ENCODE assay signal across 16 mouse cellular contexts in genomic region chr14:32037661-32038252, GRCm38 (mm10). TPM values are rescaled to one million over a fixed set of nuclear protein-coding genes. Genes with fewer than 3 reads are reported as not detected.
DNase-seq lines count a peak whose midpoint lies in the region; ATAC-seq and TF ChIP-seq lines count a peak whose summit lies in the region.
"Had no signal": no experiment of that assay in that cellular context is flagged by ENCODE, and none has a peak within 500 bp of the region (broad histone marks: within the 10 kb centered on the region; RNA-seq: fewer than 3 reads in every experiment).

No protein-coding gene starts in this region.

- peak; percentile 26 to 72; a peak in 2 of 4 replicates for TF ChIP-seq EP300 in MEL (IDR thresholded peaks at IDR 0.05; ENCODE audit: low read depth in 1 of 2, low read length in 2 of 2)

- intact Hi-C loops in heart, postnatal 36 days (cut with DNase I), result no loop called here

- TF ChIP-seq POLR2A in MEL (IDR thresholded peaks at IDR 0.05; ENCODE audit: control insufficient read depth in 1 of 2, insufficient read depth in 1 of 2, low read depth in 1 of 2, low read length in 2 of 2, poor library complexity in 1 of 2), result no peak

- no peak for TF ChIP-seq CTCF in MEL (IDR thresholded peaks at IDR 0.05 in 2 of 3, conservative IDR thresholded peaks at IDR 0.05 in 1 of 3; ENCODE audit: control insufficient read depth in 1 of 3, insufficient read depth in 1 of 3, low read depth in 2 of 3, low read length in 3 of 3, poor library complexity in 1 of 3, severe bottlenecking in 1 of 3)

- peak; percentile 83 for DNase-seq in heart, embryonic 10.5 days (ENCODE audit: low spot score)
- no peak for DNase-seq in heart, postnatal 36 days
- peak; percentile 55 for DNase-seq in MEL (ENCODE audit: low read depth, low spot score)
- DNase-seq in c-Kit-positive CD71-positive TER-119-positive erythroid progenitor cells, embryonic 14.5 days (ENCODE audit: low spot score), result peak; percentile 64
- DNase-seq in liver, embryonic 13.5 days, result peak; percentile 11
- no peak for DNase-seq in spleen, postnatal 36 days (ENCODE audit: low spot score in 2 of 2)
- DNase-seq in neural tube, embryonic 10.5 days (ENCODE audit: extremely low spot score, low spot score), result no peak
- DNase-seq in kidney, postnatal 36 days, result no peak
- DNase-seq: cerebellum, adult 9-10 months; kidney, postnatal 4 days; layer of hippocampus, postnatal 36 days had no signal

- no peaks in the 10 kb centered on the region for H3K27me3 ChIP-seq in heart, embryonic 10.5 days (ENCODE audit: insufficient read depth, poor library complexity, severe bottlenecking)
- H3K27me3 ChIP-seq in MEL (ENCODE audit: control insufficient read depth in 1 of 2, insufficient read depth in 2 of 2, low read length in 2 of 2), result no peaks in the 10 kb centered on the region
- H3K27me3 ChIP-seq in liver, embryonic 13.5 days, result no peaks in the 10 kb centered on the region
- H3K27me3 ChIP-seq: hindbrain, embryonic 12.5 days; limb, embryonic 13.5 days; midbrain, embryonic 15.5 days; neural tube, embryonic 12.5 days had no signal

- TF ChIP-seq RAD21 in MEL (IDR thresholded peaks at IDR 0.05; ENCODE audit: low read depth, low read length), result no peak

- no peaks in the 10 kb centered on the region for H3K9me3 ChIP-seq in heart, embryonic 10.5 days
- no peaks in the 10 kb centered on the region for H3K9me3 ChIP-seq in MEL (replicated peaks; ENCODE audit: insufficient read depth, low read length)
- H3K9me3 ChIP-seq in liver, embryonic 13.5 days (replicated peaks), result no peaks in the 10 kb centered on the region
- H3K9me3 ChIP-seq: limb, embryonic 13.5 days; midbrain, embryonic 15.5 days; neural tube, embryonic 12.5 days had no signal

- 77% methylated on average over 8 of the region's 8 CpGs for WGBS in heart, embryonic 10.5 days
- WGBS in liver, embryonic 13.5 days (ENCODE audit: insufficient replicate concordance), result 57% methylated on average over 8 of the region's 8 CpGs

- H3K79me2 ChIP-seq in MEL (ENCODE audit: control insufficient read depth, insufficient read depth, low read length, poor library complexity), result no peaks in the 10 kb centered on the region

- H3K4me1 ChIP-seq in heart, embryonic 10.5 days, result peaks cover 22% of the 10 kb centered on the region
- H3K4me1 ChIP-seq in MEL (ENCODE audit: control insufficient read depth in 1 of 2, insufficient read depth in 2 of 2, low read length in 2 of 2), result peaks cover 0 to 11% of the 10 kb centered on the region in 2 experiments; a peak in 2 of 4 replicates
- peaks cover 39% of the 10 kb centered on the region for H3K4me1 ChIP-seq in liver, embryonic 13.5 days (replicated peaks)
- H3K4me1 ChIP-seq: hindbrain, embryonic 12.5 days; limb, embryonic 13.5 days; midbrain, embryonic 15.5 days; neural tube, embryonic 12.5 days had no signal

- H3K4me3 ChIP-seq in heart, embryonic 10.5 days, result no peak overlapping the region
- no peak overlapping the region for H3K4me3 ChIP-seq in MEL (ENCODE audit: control insufficient read depth in 1 of 2, insufficient read depth in 1 of 2, low read depth in 2 of 2, low read length in 2 of 2)
- no peak overlapping the region for H3K4me3 ChIP-seq in liver, embryonic 13.5 days (replicated peaks)
- H3K4me3 ChIP-seq: hindbrain, embryonic 12.5 days; limb, embryonic 13.5 days; midbrain, embryonic 15.5 days; neural tube, embryonic 12.5 days had no signal

- ATAC-seq in liver, embryonic 13.5 days (ENCODE audit: low read depth), result peak; percentile 95
- ATAC-seq: intestine, embryonic 16.5 days; midbrain, embryonic 15.5 days had no signal

- no peak overlapping the region for H3K9ac ChIP-seq in MEL (ENCODE audit: control insufficient read depth, low read depth, low read length, poor library complexity, severe bottlenecking)
- peak overlapping the region; percentile 46; the same call in 1 of the 2 replicates for H3K9ac ChIP-seq in liver, embryonic 13.5 days
- H3K9ac ChIP-seq: hindbrain, embryonic 12.5 days; limb, embryonic 13.5 days; midbrain, embryonic 15.5 days; neural tube, embryonic 12.5 days had no signal

- peak overlapping the region; percentile 39 for H3K4me2 ChIP-seq in liver, embryonic 13.5 days
- H3K4me2 ChIP-seq: hindbrain, embryonic 12.5 days; limb, embryonic 13.5 days; midbrain, embryonic 15.5 days; neural tube, embryonic 12.5 days had no signal

- peak overlapping the region; percentile 48; the same call in 1 of the 2 replicates for H3K27ac ChIP-seq in heart, embryonic 10.5 days
- no peak overlapping the region for H3K27ac ChIP-seq in MEL (ENCODE audit: control insufficient read depth, low read depth, low read length)
- peak overlapping the region; percentile 80 for H3K27ac ChIP-seq in liver, embryonic 13.5 days
- H3K27ac ChIP-seq: hindbrain, embryonic 12.5 days; limb, embryonic 13.5 days; midbrain, embryonic 15.5 days; neural tube, embryonic 12.5 days had no signal

- H3K36me3 ChIP-seq in heart, embryonic 10.5 days, result peaks cover 4% of the 10 kb centered on the region; the same call in 1 of the 2 replicates
- H3K36me3 ChIP-seq in MEL (ENCODE audit: control insufficient read depth in 1 of 2, insufficient read depth in 2 of 2, low read length in 2 of 2), result 0 out of 4 replicates have a peak, but pooled peaks cover 0 to 3% of the 10 kb centered on the region in 2 experiments
- no peaks in the 10 kb centered on the region for H3K36me3 ChIP-seq in liver, embryonic 13.5 days
- H3K36me3 ChIP-seq: hindbrain, embryonic 12.5 days; limb, embryonic 13.5 days; midbrain, embryonic 15.5 days; neural tube, embryonic 12.5 days had no signal

TF ChIP-seq in MEL, 35 proteins besides CTCF, POLR2A, EP300 and RAD21:
- TF ChIP-seq ZKSCAN1 (IDR thresholded peaks at IDR 0.05; ENCODE audit: low read depth, low read length) (no peak), TCF12 (IDR thresholded peaks at IDR 0.05; ENCODE audit: low read depth, low read length) (peak; percentile 88), CHD1 (IDR thresholded peaks at IDR 0.05; ENCODE audit: low read depth, low read length) (no peak), TAL1 (IDR thresholded peaks at IDR 0.05; ENCODE audit: low read length) (peak; percentile 72), ZNF384 (IDR thresholded peaks at IDR 0.05; ENCODE audit: low read depth, low read length) (no peak), ELF1 (IDR thresholded peaks at IDR 0.05; ENCODE audit: low read depth, low read length) (no peak), E2F4 (IDR thresholded peaks at IDR 0.05; ENCODE audit: borderline replicate concordance, low read depth, low read length) (no peak), POLR2AphosphoS5 (IDR thresholded peaks at IDR 0.05; ENCODE audit: borderline replicate concordance, low read depth, low read length) (no peak), ETS1 (IDR thresholded peaks at IDR 0.05; ENCODE audit: low read depth, low read length) (peak; percentile 40; the same call in 1 of the 2 replicates), GATA1 (IDR thresholded peaks at IDR 0.05; ENCODE audit: low read depth, low read length) (peak; percentile 72)

RNA-seq across cellular contexts. Expression of gene Galnt15, which starts 9.0 kb away (rescaled TPM):
- 0.18 and 0.38 TPM in 2 replicates for polyA plus RNA-seq in heart, embryonic 10.5 days (2016; fragmentation: Nextera tagmentation; extraction: Ambion mirVana)
- total RNA-seq in heart, postnatal 36 days (2021), result 10 to 100 TPM; 15.0 to 21.3 TPM
- total RNA-seq in MEL (2012; rRNA removed), result 0.04 TPM in 1 of 2 replicates, not detected in the other
- polyA plus RNA-seq in MEL (2012; ENCODE audit: insufficient read depth in 1 of 2, insufficient read length in 2 of 2, low read depth in 1 of 2, low replicate concordance in 2 of 2, missing spikeins in 1 of 2), result under 1 TPM in 1 of 2 experiments, not detected in 1; 0.15 TPM
- polyA plus RNA-seq in liver, embryonic 13.5 days (2015; fragmentation: Nextera tagmentation; extraction: Ambion mirVana), result not detected in 2 replicates

RNA-seq across cellular contexts. Expression of gene Oxnad1, which starts 47.4 kb away (rescaled TPM):
- polyA plus RNA-seq in heart, embryonic 10.5 days (2016; fragmentation: Nextera tagmentation; extraction: Ambion mirVana), result 26.5 and 36.6 TPM in 2 replicates
- 10 to 100 TPM; 46.7 to 57.4 TPM for total RNA-seq in heart, postnatal 36 days (2021)
- total RNA-seq in MEL (2012; rRNA removed), result 52.4 and 54.8 TPM in 2 replicates
- 100 to 1,000 TPM in 1 of 2 experiments, 10 to 100 TPM in 1; 82.1 to 244 TPM for polyA plus RNA-seq in MEL (2012; ENCODE audit: insufficient read depth in 1 of 2, insufficient read length in 2 of 2, low read depth in 1 of 2, low replicate concordance in 2 of 2, missing spikeins in 1 of 2)
- polyA plus RNA-seq in liver, embryonic 13.5 days (2015; fragmentation: Nextera tagmentation; extraction: Ambion mirVana), result 23.4 and 24.1 TPM in 2 replicates

RNA-seq across cellular contexts. Expression of gene Dph3, which starts 47.8 kb away (rescaled TPM):
- 90.6 and 102 TPM in 2 replicates for polyA plus RNA-seq in heart, embryonic 10.5 days (2016; fragmentation: Nextera tagmentation; extraction: Ambion mirVana)
- total RNA-seq in heart, postnatal 36 days (2021), result 10 to 100 TPM; 83.9 to 94.1 TPM
- total RNA-seq in MEL (2012; rRNA removed), result 110 and 116 TPM in 2 replicates
- polyA plus RNA-seq in MEL (2012; ENCODE audit: insufficient read depth in 1 of 2, insufficient read length in 2 of 2, low read depth in 1 of 2, low replicate concordance in 2 of 2, missing spikeins in 1 of 2), result 100 to 1,000 TPM; 103 to 108 TPM
- 106 and 110 TPM in 2 replicates for polyA plus RNA-seq in liver, embryonic 13.5 days (2015; fragmentation: Nextera tagmentation; extraction: Ambion mirVana)

Comparison
In these comparisons a context has a peak if more than half of its experiments do, and no peak if none do; other contexts are left out.
1. DNase-seq: peak in heart, embryonic 10.5 days (single experiment), MEL (single experiment), c-Kit-positive CD71-positive TER-119-positive erythroid progenitor cells, embryonic 14.5 days (single experiment) and liver, embryonic 13.5 days (single experiment); none in heart, postnatal 36 days (0 of 2), spleen, postnatal 36 days (0 of 2), neural tube, embryonic 10.5 days (single experiment) and kidney, postnatal 36 days (0 of 2).